Comparison of ENCODE assay signal across 29 mouse cellular contexts in genomic region chr5:139349713-139350112, GRCm38 (mm10). TPM values are rescaled to one million over a fixed set of nuclear protein-coding genes. Genes with fewer than 3 reads are reported as not detected.
DNase-seq lines count a peak whose midpoint lies in the region; ATAC-seq and TF ChIP-seq lines count a peak whose summit lies in the region.
"Had no signal": no experiment of that assay in that cellular context is flagged by ENCODE, and none has a peak within 500 bp of the region (broad histone marks: within the 10 kb centered on the region; RNA-seq: fewer than 3 reads in every experiment).

No protein-coding gene starts in this region.

- no peak for ATAC-seq in embryonic facial prominence, embryonic 13.5 days (ENCODE audit: insufficient number of reproducible peaks, insufficient read depth, low FRiP score, low TSS enrichment, low read depth)
- no peak for ATAC-seq in intestine, postnatal 0 days
- peak; percentile 33 for ATAC-seq in liver, embryonic 16.5 days (ENCODE audit: low read depth)
- no peak for ATAC-seq in hindbrain, postnatal 0 days
- ATAC-seq: forebrain, embryonic 15.5 days had no signal

- peaks cover 42% of the 10 kb centered on the region for H3K4me1 ChIP-seq in embryonic facial prominence, embryonic 13.5 days
- H3K4me1 ChIP-seq in embryonic facial prominence, embryonic 10.5 days: peaks cover 39% of the 10 kb centered on the region
- peaks cover 3% of the 10 kb centered on the region for H3K4me1 ChIP-seq in intestine, postnatal 0 days (replicated peaks; ENCODE audit: control insufficient read depth, insufficient read depth, low read length)
- peaks cover 46% of the 10 kb centered on the region for H3K4me1 ChIP-seq in liver, embryonic 16.5 days (ENCODE audit: control insufficient read depth, low read depth, low read length)
- H3K4me1 ChIP-seq in hindbrain, postnatal 0 days (ENCODE audit: insufficient read depth, low read length): no peaks in the 10 kb centered on the region

- no peaks in the 10 kb centered on the region for H3K27me3 ChIP-seq in embryonic facial prominence, embryonic 13.5 days
- H3K27me3 ChIP-seq in embryonic facial prominence, embryonic 10.5 days (replicated peaks; ENCODE audit: low read depth, poor library complexity, severe bottlenecking): peaks cover 26% of the 10 kb centered on the region
- no peaks in the 10 kb centered on the region for H3K27me3 ChIP-seq in intestine, postnatal 0 days (replicated peaks; ENCODE audit: control insufficient read depth, insufficient read depth, low read length)
- H3K27me3 ChIP-seq in liver, embryonic 16.5 days (ENCODE audit: control insufficient read depth, insufficient read depth, low read depth, low read length): no peaks in the 10 kb centered on the region
- H3K27me3 ChIP-seq in hindbrain, postnatal 0 days (ENCODE audit: insufficient read depth, low read length): no peaks in the 10 kb centered on the region
- H3K27me3 ChIP-seq: forebrain, embryonic 15.5 days had no signal

- 62% methylated on average over 6 of the region's 6 CpGs for WGBS in embryonic facial prominence, embryonic 13.5 days
- 79% methylated on average over 6 of the region's 6 CpGs for WGBS in embryonic facial prominence, embryonic 10.5 days
- 38% methylated on average over 6 of the region's 6 CpGs for WGBS in intestine, postnatal 0 days
- WGBS in liver, embryonic 16.5 days (ENCODE audit: insufficient replicate concordance): 37% methylated on average over 6 of the region's 6 CpGs
- 77% methylated on average over 6 of the region's 6 CpGs for WGBS in hindbrain, postnatal 0 days

- DNase-seq in embryonic facial prominence, embryonic 10.5 days (ENCODE audit: low spot score): no peak
- DNase-seq in c-Kit-positive CD71-positive TER-119-positive erythroid progenitor cells, embryonic 14.5 days (ENCODE audit: low spot score): peak; percentile 56
- DNase-seq in hindbrain, postnatal 0 days (ENCODE audit: low spot score): no peak
- DNase-seq in right cerebral cortex, adult 2 months (ENCODE audit: low spot score in 2 of 2): no peak
- no peak for DNase-seq in cerebellum, adult 8-10 months
- DNase-seq: adrenal gland, postnatal 10 days; cerebellum, adult 9-10 months; gastrocnemius, postnatal 10 days; heart, postnatal 10 days; kidney, adult 9 months; kidney, postnatal 14 days; left cerebral cortex, postnatal 4 days; lung, adult 18-20 months; lung, postnatal 14 days; right cerebral cortex, postnatal 14 days; thymus, postnatal 36 days had no signal

- TF ChIP-seq CTCF in intestine, postnatal 0 days (IDR thresholded peaks at IDR 0.05; ENCODE audit: low read depth): no peak
- TF ChIP-seq CTCF in hindbrain, postnatal 0 days (IDR thresholded peaks at IDR 0.05; ENCODE audit: low read depth): no peak

- H3K4me2 ChIP-seq in embryonic facial prominence, embryonic 13.5 days: no peak overlapping the region
- H3K4me2 ChIP-seq in intestine, postnatal 0 days (replicated peaks; ENCODE audit: low read depth): peak overlapping the region; percentile 67; the same call in 1 of the 2 replicates
- H3K4me2 ChIP-seq in liver, embryonic 16.5 days (ENCODE audit: low read depth, low read length): no peak overlapping the region
- no peak overlapping the region for H3K4me2 ChIP-seq in hindbrain, postnatal 0 days (ENCODE audit: low read depth, low read length)
- H3K4me2 ChIP-seq: forebrain, embryonic 15.5 days; midbrain, embryonic 12.5 days had no signal

- peak overlapping the region; percentile 19; the same call in 1 of the 2 replicates for H3K27ac ChIP-seq in embryonic facial prominence, embryonic 13.5 days
- H3K27ac ChIP-seq in embryonic facial prominence, embryonic 10.5 days (replicated peaks): no peak overlapping the region
- peak overlapping the region; percentile 54; the same call in 1 of the 2 replicates for H3K27ac ChIP-seq in intestine, postnatal 0 days (ENCODE audit: low read depth, low read length)
- no peak overlapping the region for H3K27ac ChIP-seq in liver, embryonic 16.5 days (ENCODE audit: low read length)
- no peak overlapping the region for H3K27ac ChIP-seq in hindbrain, postnatal 0 days
- H3K27ac ChIP-seq: forebrain, embryonic 15.5 days; heart, embryonic 10.5 days; hindbrain, embryonic 10.5 days; midbrain, embryonic 12.5 days had no signal

- H3K9me3 ChIP-seq in embryonic facial prominence, embryonic 13.5 days: no peaks in the 10 kb centered on the region
- no peaks in the 10 kb centered on the region for H3K9me3 ChIP-seq in embryonic facial prominence, embryonic 10.5 days
- H3K9me3 ChIP-seq in intestine, postnatal 0 days (ENCODE audit: control insufficient read depth): no peaks in the 10 kb centered on the region
- H3K9me3 ChIP-seq in liver, embryonic 16.5 days (replicated peaks; ENCODE audit: control insufficient read depth, low read length): no peaks in the 10 kb centered on the region
- H3K9me3 ChIP-seq in hindbrain, postnatal 0 days (ENCODE audit: low read length): no peaks in the 10 kb centered on the region
- H3K9me3 ChIP-seq: forebrain, embryonic 15.5 days; heart, embryonic 10.5 days; hindbrain, embryonic 10.5 days; midbrain, embryonic 12.5 days had no signal

- no peak overlapping the region for H3K9ac ChIP-seq in embryonic facial prominence, embryonic 13.5 days
- H3K9ac ChIP-seq in intestine, postnatal 0 days (ENCODE audit: low read depth, low read length): no peak overlapping the region
- H3K9ac ChIP-seq in liver, embryonic 16.5 days (ENCODE audit: low read depth, low read length): no peak overlapping the region
- H3K9ac ChIP-seq in hindbrain, postnatal 0 days (replicated peaks; ENCODE audit: low read length): no peak overlapping the region
- H3K9ac ChIP-seq: forebrain, embryonic 15.5 days; midbrain, embryonic 12.5 days had no signal

- H3K36me3 ChIP-seq in embryonic facial prominence, embryonic 13.5 days: no peaks in the 10 kb centered on the region
- H3K36me3 ChIP-seq in embryonic facial prominence, embryonic 10.5 days (replicated peaks): no peaks in the 10 kb centered on the region
- H3K36me3 ChIP-seq in intestine, postnatal 0 days (ENCODE audit: control insufficient read depth, insufficient read depth): no peaks in the 10 kb centered on the region
- no peaks in the 10 kb centered on the region for H3K36me3 ChIP-seq in liver, embryonic 16.5 days (ENCODE audit: control insufficient read depth, insufficient read depth)
- H3K36me3 ChIP-seq in hindbrain, postnatal 0 days (ENCODE audit: insufficient read depth, low read length): no peaks in the 10 kb centered on the region
- H3K36me3 ChIP-seq: forebrain, embryonic 15.5 days; heart, embryonic 10.5 days; hindbrain, embryonic 10.5 days; midbrain, embryonic 12.5 days had no signal

- no peak overlapping the region for H3K4me3 ChIP-seq in embryonic facial prominence, embryonic 13.5 days
- no peak overlapping the region for H3K4me3 ChIP-seq in embryonic facial prominence, embryonic 10.5 days
- H3K4me3 ChIP-seq in intestine, postnatal 0 days (ENCODE audit: low read depth, low read length): no peak overlapping the region
- H3K4me3 ChIP-seq in liver, embryonic 16.5 days (ENCODE audit: low read depth, low read length): no peak overlapping the region
- no peak overlapping the region for H3K4me3 ChIP-seq in hindbrain, postnatal 0 days (ENCODE audit: low read length)
- H3K4me3 ChIP-seq: forebrain, embryonic 15.5 days; heart, embryonic 10.5 days; hindbrain, embryonic 10.5 days; midbrain, embryonic 12.5 days had no signal

RNA-seq across cellular contexts. Expression of gene Cox19, which starts 1.5 kb away (rescaled TPM):
- polyA plus RNA-seq in embryonic facial prominence, embryonic 13.5 days (2015; fragmentation: Nextera tagmentation; extraction: Ambion mirVana): 88.4 and 108 TPM in 2 replicates
- polyA plus RNA-seq in embryonic facial prominence, embryonic 10.5 days (2016; fragmentation: Nextera tagmentation; extraction: Ambion mirVana): 116 and 122 TPM in 2 replicates
- 181 and 184 TPM in 2 replicates for polyA plus RNA-seq in intestine, postnatal 0 days (2015; fragmentation: Nextera tagmentation; extraction: Ambion mirVana)
- 42.2 and 48.1 TPM in 2 replicates for polyA plus RNA-seq in liver, embryonic 16.5 days (2015; fragmentation: Nextera tagmentation; extraction: Ambion mirVana)
- 93.7 and 106 TPM in 2 replicates for total RNA-seq in hindbrain, postnatal 0 days (2014; rRNA removed)
- polyA plus RNA-seq in hindbrain, postnatal 0 days (2015; fragmentation: Nextera tagmentation; extraction: Ambion mirVana): 86.3 and 91.0 TPM in 2 replicates

RNA-seq across cellular contexts. Expression of gene Cyp2w1, which starts 2.7 kb away (rescaled TPM):
- polyA plus RNA-seq in embryonic facial prominence, embryonic 13.5 days (2015; fragmentation: Nextera tagmentation; extraction: Ambion mirVana): 12.8 and 17.0 TPM in 2 replicates
- polyA plus RNA-seq in embryonic facial prominence, embryonic 10.5 days (2016; fragmentation: Nextera tagmentation; extraction: Ambion mirVana): not detected in 2 replicates
- polyA plus RNA-seq in intestine, postnatal 0 days (2015; fragmentation: Nextera tagmentation; extraction: Ambion mirVana): 15.8 and 18.1 TPM in 2 replicates
- 0.42 TPM in 1 of 2 replicates, not detected in the other for polyA plus RNA-seq in liver, embryonic 16.5 days (2015; fragmentation: Nextera tagmentation; extraction: Ambion mirVana)
- total RNA-seq in hindbrain, postnatal 0 days (2014; rRNA removed): not detected in 2 replicates
- not detected in 2 replicates for polyA plus RNA-seq in hindbrain, postnatal 0 days (2015; fragmentation: Nextera tagmentation; extraction: Ambion mirVana)
- total RNA-seq: adrenal gland, postnatal 10 days; common myeloid progenitor, adult 5-6 weeks; gastrocnemius, postnatal 10 days; granulocyte monocyte progenitor cell, adult 5-6 weeks; heart, postnatal 10 days; layer of hippocampus, adult 18-20 months; left cerebral cortex, postnatal 4 days; megakaryocyte progenitor cell, adult 5-6 weeks; monocyte, adult 5-6 weeks; neutrophil, adult 5-6 weeks had no signal
- polyA plus RNA-seq: forebrain, embryonic 15.5 days; heart, embryonic 10.5 days; hindbrain, embryonic 10.5 days had no signal

RNA-seq across cellular contexts. Expression of gene Adap1, which starts 24.3 kb away (rescaled TPM):
- 0.61 and 0.63 TPM in 2 replicates for polyA plus RNA-seq in embryonic facial prominence, embryonic 13.5 days (2015; fragmentation: Nextera tagmentation; extraction: Ambion mirVana)
- 0.51 and 0.54 TPM in 2 replicates for polyA plus RNA-seq in embryonic facial prominence, embryonic 10.5 days (2016; fragmentation: Nextera tagmentation; extraction: Ambion mirVana)
- 33.4 and 33.8 TPM in 2 replicates for polyA plus RNA-seq in intestine, postnatal 0 days (2015; fragmentation: Nextera tagmentation; extraction: Ambion mirVana)
- polyA plus RNA-seq in liver, embryonic 16.5 days (2015; fragmentation: Nextera tagmentation; extraction: Ambion mirVana): 1.1 and 1.3 TPM in 2 replicates
- 241 and 242 TPM in 2 replicates for total RNA-seq in hindbrain, postnatal 0 days (2014; rRNA removed)
- 123 and 128 TPM in 2 replicates for polyA plus RNA-seq in hindbrain, postnatal 0 days (2015; fragmentation: Nextera tagmentation; extraction: Ambion mirVana)

RNA-seq across cellular contexts. Expression of gene Gpr146, which starts 27.8 kb away (rescaled TPM):
- polyA plus RNA-seq in embryonic facial prominence, embryonic 13.5 days (2015; fragmentation: Nextera tagmentation; extraction: Ambion mirVana): 1.7 and 2.5 TPM in 2 replicates
- 1.7 and 2.5 TPM in 2 replicates for polyA plus RNA-seq in embryonic facial prominence, embryonic 10.5 days (2016; fragmentation: Nextera tagmentation; extraction: Ambion mirVana)
- polyA plus RNA-seq in intestine, postnatal 0 days (2015; fragmentation: Nextera tagmentation; extraction: Ambion mirVana): 2.5 and 2.6 TPM in 2 replicates
- 20.6 and 24.1 TPM in 2 replicates for polyA plus RNA-seq in liver, embryonic 16.5 days (2015; fragmentation: Nextera tagmentation; extraction: Ambion mirVana)
- 8.1 and 10.1 TPM in 2 replicates for total RNA-seq in hindbrain, postnatal 0 days (2014; rRNA removed)
- 3.7 and 4.4 TPM in 2 replicates for polyA plus RNA-seq in hindbrain, postnatal 0 days (2015; fragmentation: Nextera tagmentation; extraction: Ambion mirVana)

RNA-seq across cellular contexts. Expression of gene C130050O18Rik, which starts 55.4 kb away (rescaled TPM):
- polyA plus RNA-seq in embryonic facial prominence, embryonic 13.5 days (2015; fragmentation: Nextera tagmentation; extraction: Ambion mirVana): 3.1 and 3.5 TPM in 2 replicates
- 0.16 and 0.26 TPM in 2 replicates for polyA plus RNA-seq in embryonic facial prominence, embryonic 10.5 days (2016; fragmentation: Nextera tagmentation; extraction: Ambion mirVana)
- 0.76 and 1.4 TPM in 2 replicates for polyA plus RNA-seq in intestine, postnatal 0 days (2015; fragmentation: Nextera tagmentation; extraction: Ambion mirVana)
- polyA plus RNA-seq in liver, embryonic 16.5 days (2015; fragmentation: Nextera tagmentation; extraction: Ambion mirVana): 1.2 and 1.6 TPM in 2 replicates
- total RNA-seq in hindbrain, postnatal 0 days (2014; rRNA removed): 1.1 TPM in 1 of 2 replicates, not detected in the other
- polyA plus RNA-seq in hindbrain, postnatal 0 days (2015; fragmentation: Nextera tagmentation; extraction: Ambion mirVana): 0.34 TPM in 1 of 2 replicates, not detected in the other
- total RNA-seq: left cerebral cortex, postnatal 4 days had no signal

Comparison
In these comparisons a context has a peak if more than half of its experiments do, and no peak if none do; other contexts are left out.
1. H3K27ac ChIP-seq: peak in embryonic facial prominence, embryonic 13.5 days (single experiment) and intestine, postnatal 0 days (single experiment); none in embryonic facial prominence, embryonic 10.5 days (single experiment), liver, embryonic 16.5 days (single experiment) and hindbrain, postnatal 0 days (single experiment).
2. RNA of gene Adap1, which starts 24.3 kb away (polyA plus RNA-seq): 123 to 128 TPM in hindbrain, postnatal 0 days and 33.4 to 33.8 TPM in intestine, postnatal 0 days; 1.1 to 1.3 TPM in liver, embryonic 16.5 days, 0.61 to 0.63 TPM in embryonic facial prominence, embryonic 13.5 days and 0.51 to 0.54 TPM in embryonic facial prominence, embryonic 10.5 days; every median in the first group is over 10 times any median in the second.